Mouse (Mus musculus) E14TG2a.4 (cell line): ENCODE data around the gene Casp4.

ENCODE experiments used
- H3K27me3 ChIP-seq: 2 replicates; pipeline ENCODE4 v1.6.1; 2014; ENCODE audit warnings: low read length, control low read depth; ENCODE audit not compliant: insufficient read depth
- H3K36me3 ChIP-seq: 2 replicates; pipeline ENCODE4 v1.6.1; 2014; ENCODE audit warnings: low read length, control low read depth; ENCODE audit not compliant: insufficient read depth
- H3K4me1 ChIP-seq: replicated peaks from 2 replicates; pipeline ENCODE4 v1.6.1; 2014; ENCODE audit warnings: low read depth, low read length, control low read depth
- H3K4me3 ChIP-seq: replicated peaks from 2 replicates; pipeline ENCODE4 v1.5.1; 2014; ENCODE audit warnings: mild to moderate bottlenecking, low read length
- H3K9me3 ChIP-seq: 2 replicates; pipeline ENCODE4 v1.6.1; 2014; ENCODE audit warnings: low read length, control low read depth
- CTCF ChIP-seq: conservative IDR thresholded peaks from 2 replicates; pipeline ENCODE4 v1.5.1; 2014; ENCODE audit warnings: low read length
- NANOG ChIP-seq: IDR thresholded peaks from 2 replicates; pipeline ENCODE4 v1.6.1; 2014; ENCODE audit warnings: borderline replicate concordance, low read length, mixed read lengths
- POU5F1 ChIP-seq: IDR thresholded peaks from 2 replicates; pipeline ENCODE4 v1.6.1; 2014; ENCODE audit warnings: low read length, borderline replicate concordance

Gene Casp4

DNA sequence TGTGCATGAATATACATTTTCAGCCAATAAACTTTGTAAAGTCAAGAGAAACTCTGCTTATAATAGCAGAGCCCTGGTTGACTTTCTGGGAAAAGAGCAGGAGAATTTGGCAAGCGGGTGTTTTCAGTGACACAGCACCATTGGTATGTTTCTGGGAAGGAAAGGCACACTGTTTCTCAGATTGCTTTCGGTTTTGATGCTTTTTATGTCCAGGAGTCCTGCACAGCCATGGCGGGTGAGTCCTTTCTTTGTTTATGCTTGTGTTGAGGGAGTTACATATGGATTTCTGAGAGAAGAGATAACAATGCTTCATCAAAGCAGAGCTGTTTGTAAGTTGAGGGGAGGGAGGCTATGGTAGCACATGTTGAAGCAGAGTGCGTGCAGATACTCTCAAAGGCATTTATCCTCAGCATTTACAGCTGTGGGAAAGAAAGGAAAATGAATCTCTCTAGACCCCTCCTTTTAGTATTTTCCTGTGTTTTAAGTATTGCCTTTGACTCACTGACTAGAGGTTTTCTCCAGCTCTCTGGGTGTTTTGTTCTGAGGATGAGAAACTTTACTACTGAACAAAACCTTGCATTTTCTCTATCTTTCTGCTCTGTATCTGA lies 36.8 kb downstream of the Casp4 start, which contains the start of gene Casp12:
Gene Casp12, plus strand, starts transcription at position 140 of the 608 bp plus-strand sequence.
- H3K4me3 ChIP-seq, result no peak within 1 kb of the TSS
- TF ChIP-seq CTCF, result no peak
- no peak for TF ChIP-seq NANOG
- H3K9me3 ChIP-seq, result no peaks in the 10 kb centered on the region
- no peaks in the 10 kb centered on the region for H3K36me3 ChIP-seq
- no peaks in the 10 kb centered on the region for H3K4me1 ChIP-seq
- no peaks in the 10 kb centered on the region for H3K27me3 ChIP-seq

DNA sequence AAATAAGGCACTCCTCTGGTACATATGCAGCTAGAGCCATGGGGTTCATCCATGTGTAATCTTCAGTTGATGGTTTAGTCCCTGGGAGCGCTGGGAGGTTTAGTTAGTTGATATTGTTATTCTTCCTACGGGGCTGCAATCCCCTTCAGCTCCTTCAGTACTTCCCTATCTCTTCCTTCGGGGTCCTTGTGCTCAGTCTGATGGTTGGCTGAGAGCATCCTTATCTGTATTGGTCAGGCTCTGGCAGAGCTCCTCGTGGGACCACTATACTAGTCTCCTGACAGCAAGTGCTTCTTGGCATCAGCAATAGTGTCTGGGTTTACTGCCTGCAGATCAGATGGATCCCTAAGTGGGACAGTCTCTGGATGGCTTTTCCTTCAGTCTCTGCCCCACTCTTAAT lies 38.8 kb downstream of the Casp4 start:
- no peak for TF ChIP-seq NANOG
- TF ChIP-seq CTCF, result no peak
- TF ChIP-seq POU5F1, result no peak
- no peaks in the 10 kb centered on the region for H3K4me1 ChIP-seq
- no peaks in the 10 kb centered on the region for H3K9me3 ChIP-seq
- no peaks in the 10 kb centered on the region for H3K36me3 ChIP-seq
- H3K27me3 ChIP-seq, result no peaks in the 10 kb centered on the region
- no peak overlapping the region for H3K4me3 ChIP-seq

DNA sequence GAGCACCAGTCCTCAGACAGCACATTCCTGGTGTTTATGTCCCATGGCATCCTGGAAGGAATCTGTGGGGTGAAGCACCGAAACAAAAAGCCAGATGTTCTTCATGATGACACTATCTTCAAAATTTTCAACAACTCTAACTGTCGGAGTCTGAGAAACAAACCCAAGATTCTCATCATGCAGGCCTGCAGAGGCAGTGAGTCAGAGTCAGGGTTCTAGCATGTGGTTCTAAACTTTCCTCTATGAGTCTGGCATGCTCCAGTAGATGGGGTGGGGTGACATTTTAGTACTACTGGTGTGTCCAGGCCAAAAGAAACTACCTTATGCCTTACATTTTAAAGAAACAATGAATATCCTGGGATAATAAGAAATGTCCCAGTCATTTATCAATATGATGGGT lies 45.0 kb downstream of the Casp4 start:
- Histone ChIP-seq H3K4me1 (no peaks in the 10 kb centered on the region), H3K9me3 (peaks cover 2% of the 10 kb centered on the region; the same call in 1 of the 2 replicates), H3K36me3 (no peaks in the 10 kb centered on the region), H3K27me3 (no peaks in the 10 kb centered on the region), H3K4me3 (no peak overlapping the region)
- no peak for TF ChIP-seq POU5F1
- TF ChIP-seq CTCF, result no peak
- no peak for TF ChIP-seq NANOG

- TF ChIP-seq CTCF, result no peak
- no peak for TF ChIP-seq POU5F1
- TF ChIP-seq NANOG, result no peak
- H3K27me3 ChIP-seq, result no peaks in the 10 kb centered on the region
- H3K4me1 ChIP-seq, result no peaks in the 10 kb centered on the region
- H3K9me3 ChIP-seq, result peaks cover 3% of the 10 kb centered on the region; the same call in 1 of the 2 replicates
- no peaks in the 10 kb centered on the region for H3K36me3 ChIP-seq
- no peak overlapping the region for H3K4me3 ChIP-seq
Measured at GRCm38 (mm10) chr9:5356801-5357200, 48.2 kb downstream of the Casp4 start.
